Mouse (Mus musculus): Measurements from ENCODE around the gene T2. TPM values are rescaled to one million over a fixed set of nuclear protein-coding genes. Genes with fewer than 3 reads are reported as not detected.

The T2 gene
- polyA plus RNA-seq, 1 experiment from 2014 or later: 0.31 TPM

DNA sequence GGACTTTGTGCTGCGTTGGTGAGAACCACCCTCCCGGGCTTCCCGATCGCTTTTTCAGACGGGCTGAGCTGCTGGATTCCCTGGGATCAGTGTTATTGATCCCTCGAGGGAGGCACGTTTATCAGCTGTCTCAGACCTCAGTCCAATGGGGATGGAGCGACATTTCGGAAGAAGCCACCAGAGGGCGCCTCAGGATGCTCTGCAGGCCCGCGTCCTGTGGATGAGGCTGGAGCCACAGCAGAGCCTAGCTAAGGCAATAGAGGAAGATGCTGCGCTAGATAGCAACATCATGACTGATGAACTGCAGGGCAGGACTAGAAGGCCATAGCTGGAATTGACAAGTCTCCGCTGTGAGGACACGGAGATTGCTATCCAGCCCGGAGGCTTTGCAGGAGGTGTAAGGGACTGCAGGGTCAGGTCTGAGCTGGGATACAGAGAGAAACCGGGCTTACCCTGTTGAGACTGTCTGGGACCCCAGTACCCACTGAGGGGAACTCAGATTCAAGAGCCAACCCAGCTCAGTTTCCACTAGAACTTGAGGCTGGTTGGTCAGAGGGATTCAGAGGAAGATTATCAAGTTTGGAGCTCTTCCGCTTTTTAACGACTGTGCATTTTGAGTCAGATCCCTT lies 113.0 kb downstream of the T2 start:
- Histone ChIP-seq H3K36me3 (replicated peaks; ENCODE audit: control insufficient read depth, insufficient read depth) (no peaks in the 10 kb centered on the region), H3K4me1 (replicated peaks; ENCODE audit: control insufficient read depth, insufficient read depth, low read length) (no peaks in the 10 kb centered on the region), H3K4me3 (replicated peaks; ENCODE audit: low read length) (no peak overlapping the region), H3K9me3 (ENCODE audit: control insufficient read depth, low read length) (no peaks in the 10 kb centered on the region), H3K27me3 (ENCODE audit: control insufficient read depth, insufficient read depth, low read length) (no peaks in the 10 kb centered on the region), H3K4me2 (replicated peaks) (no peak overlapping the region), H3K27ac (no peak overlapping the region), H3K9ac (no peak overlapping the region)
- WGBS: 17% methylated on average over 19 of the region's 19 CpGs
- ATAC-seq (ENCODE audit: low FRiP score) (peak; percentile 84; the same call in 1 of the 2 replicates), DNase-seq (ENCODE audit: low spot score) (peak; percentile 94)

Other genes starting within 250 kb of the T2 start
- gene Gm49673, start 208.2 kb upstream of the T2 start, polyA plus RNA-seq (2014; fragmentation: Nextera tagmentation; extraction: Ambion mirVana): 0.12 and 0.27 TPM in 2 replicates
- 18.7 and 20.0 TPM in 2 replicates for gene Rnaset2a, start 207.9 kb upstream of the T2 start, polyA plus RNA-seq (2014; fragmentation: Nextera tagmentation; extraction: Ambion mirVana)
- 32.2 and 39.6 TPM in 2 replicates for gene Fgfr1op, start 190.5 kb upstream of the T2 start, polyA plus RNA-seq (2014; fragmentation: Nextera tagmentation; extraction: Ambion mirVana)
- not detected in 2 replicates for gene Ccr6, start 119.9 kb upstream of the T2 start, polyA plus RNA-seq (2014; fragmentation: Nextera tagmentation; extraction: Ambion mirVana)
- 380 and 389 TPM in 2 replicates for gene Mpc1, start 73.1 kb upstream of the T2 start, polyA plus RNA-seq (2014; fragmentation: Nextera tagmentation; extraction: Ambion mirVana)
- 152 and 175 TPM in 2 replicates for gene Sft2d1, start 44.9 kb upstream of the T2 start, polyA plus RNA-seq (2014; fragmentation: Nextera tagmentation; extraction: Ambion mirVana)
- gene Prr18, start 18.5 kb upstream of the T2 start, polyA plus RNA-seq (2014; fragmentation: Nextera tagmentation; extraction: Ambion mirVana): 20.9 and 22.7 TPM in 2 replicates
- 0.22 and 0.27 TPM in 2 replicates for gene T, start 78.4 kb downstream of the T2 start, polyA plus RNA-seq (2014; fragmentation: Nextera tagmentation; extraction: Ambion mirVana)
- 14.7 and 15.8 TPM in 2 replicates for gene Pde10a, start 169.4 kb downstream of the T2 start, polyA plus RNA-seq (2014; fragmentation: Nextera tagmentation; extraction: Ambion mirVana)
- not detected in 2 replicates for gene Gm17087, start 211.0 kb downstream of the T2 start, polyA plus RNA-seq (2014; fragmentation: Nextera tagmentation; extraction: Ambion mirVana)